Mouse (Mus musculus): Measurements from ENCODE around the gene Akap6. TPM values are rescaled to one million over a fixed set of nuclear protein-coding genes. Genes with fewer than 3 reads are reported as not detected.

Gene Akap6
- polyA plus RNA-seq, 1 experiment = 0.78 TPM

DNA sequence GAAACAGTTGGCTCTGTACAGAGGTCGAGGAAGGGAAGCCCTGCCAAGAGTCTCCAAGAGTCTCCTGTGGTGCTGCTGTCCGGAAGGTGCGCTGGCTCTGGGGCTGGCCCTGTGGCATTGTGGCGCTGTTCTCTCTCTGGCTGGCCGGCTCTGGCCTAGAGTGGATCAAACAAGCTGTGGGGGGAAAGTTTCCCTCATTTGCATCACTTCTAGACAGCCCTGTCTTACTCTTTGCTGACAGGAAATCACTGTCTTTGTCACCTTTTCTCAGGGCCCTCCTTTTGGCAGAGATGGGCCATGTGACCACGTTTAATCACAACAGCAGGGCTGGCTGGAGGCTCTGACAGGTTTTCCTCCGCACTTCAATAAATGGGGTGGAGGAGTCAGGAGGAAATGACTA is 333.6 kb downstream of the Akap6 start:
- Histone ChIP-seq H3K27me3 (ENCODE audit: control insufficient read depth, insufficient read depth, low read length) (no peaks in the 10 kb centered on the region), H3K4me1 (replicated peaks; ENCODE audit: control insufficient read depth, insufficient read depth, low read length) (no peaks in the 10 kb centered on the region), H3K36me3 (ENCODE audit: control insufficient read depth, insufficient read depth, low read length) (no peaks in the 10 kb centered on the region), H3K4me3 (ENCODE audit: control insufficient read depth, insufficient read depth, low read length) (no peak overlapping the region), H3K27ac (ENCODE audit: control insufficient read depth, insufficient read depth, low read length) (no peak overlapping the region)
- TF ChIP-seq CTCF (IDR thresholded peaks at IDR 0.05; ENCODE audit: borderline replicate concordance, control insufficient read depth, extremely low read depth, insufficient read depth, low read length, poor library complexity) = no peak
- no peak for TF ChIP-seq POLR2A (IDR thresholded peaks at IDR 0.05; ENCODE audit: control insufficient read depth, extremely low read depth, insufficient read depth, low read length, poor library complexity)
- DNase-seq = no peak
- 48% methylated on average over 7 of the region's 7 CpGs for WGBS

GRCm38 (mm10) chr12:53033404-53033913 is 334.3 kb downstream of the Akap6 start:
- Histone ChIP-seq H3K4me3 (ENCODE audit: control insufficient read depth, insufficient read depth, low read length) (no peak overlapping the region), H3K36me3 (ENCODE audit: control insufficient read depth, insufficient read depth, low read length) (no peaks in the 10 kb centered on the region), H3K27ac (ENCODE audit: control insufficient read depth, insufficient read depth, low read length) (no peak overlapping the region), H3K4me1 (replicated peaks; ENCODE audit: control insufficient read depth, insufficient read depth, low read length) (no peaks in the 10 kb centered on the region), H3K27me3 (ENCODE audit: control insufficient read depth, insufficient read depth, low read length) (no peaks in the 10 kb centered on the region)
- WGBS = 87% methylated on average over 14 of the region's 14 CpGs
- TF ChIP-seq CTCF (IDR thresholded peaks at IDR 0.05; ENCODE audit: borderline replicate concordance, control insufficient read depth, extremely low read depth, insufficient read depth, low read length, poor library complexity) = no peak
- TF ChIP-seq POLR2A (IDR thresholded peaks at IDR 0.05; ENCODE audit: control insufficient read depth, extremely low read depth, insufficient read depth, low read length, poor library complexity) = no peak
- DNase-seq = no peak

GRCm38 (mm10) chr12:53040634-53041033 is 341.5 kb downstream of the Akap6 start:
- TF ChIP-seq POLR2A (IDR thresholded peaks at IDR 0.05; ENCODE audit: control insufficient read depth, extremely low read depth, insufficient read depth, low read length, poor library complexity) (no peak), CTCF (IDR thresholded peaks at IDR 0.05; ENCODE audit: borderline replicate concordance, control insufficient read depth, extremely low read depth, insufficient read depth, low read length, poor library complexity) (no peak)
- DNase-seq = no peak
- Histone ChIP-seq H3K4me3 (ENCODE audit: control insufficient read depth, insufficient read depth, low read length) (no peak overlapping the region), H3K36me3 (ENCODE audit: control insufficient read depth, insufficient read depth, low read length) (no peaks in the 10 kb centered on the region), H3K4me1 (replicated peaks; ENCODE audit: control insufficient read depth, insufficient read depth, low read length) (no peaks in the 10 kb centered on the region), H3K27ac (ENCODE audit: control insufficient read depth, insufficient read depth, low read length) (no peak overlapping the region), H3K27me3 (ENCODE audit: control insufficient read depth, insufficient read depth, low read length) (no peaks in the 10 kb centered on the region)
- 95% methylated on average over 5 of the region's 5 CpGs for WGBS

GRCm38 (mm10) chr12:53042739-53043138 is 343.6 kb downstream of the Akap6 start:
- H3K27me3 ChIP-seq (ENCODE audit: control insufficient read depth, insufficient read depth, low read length) = no peaks in the 10 kb centered on the region
- H3K36me3 ChIP-seq (ENCODE audit: control insufficient read depth, insufficient read depth, low read length) = no peaks in the 10 kb centered on the region
- no peak overlapping the region for H3K27ac ChIP-seq (ENCODE audit: control insufficient read depth, insufficient read depth, low read length)
- no peak overlapping the region for H3K4me3 ChIP-seq (ENCODE audit: control insufficient read depth, insufficient read depth, low read length)
- 39% methylated on average over 5 of the region's 5 CpGs for WGBS
- no peak for TF ChIP-seq CTCF (IDR thresholded peaks at IDR 0.05; ENCODE audit: borderline replicate concordance, control insufficient read depth, extremely low read depth, insufficient read depth, low read length, poor library complexity)
- TF ChIP-seq POLR2A (IDR thresholded peaks at IDR 0.05; ENCODE audit: control insufficient read depth, extremely low read depth, insufficient read depth, low read length, poor library complexity) = no peak
- no peak for DNase-seq
- no peaks in the 10 kb centered on the region for H3K4me1 ChIP-seq (replicated peaks; ENCODE audit: control insufficient read depth, insufficient read depth, low read length)

GRCm38 (mm10) chr12:53057606-53058005 is 358.4 kb downstream of the Akap6 start:
- WGBS = 98% methylated on average over 7 of the region's 7 CpGs
- no peak for DNase-seq
- no peak for TF ChIP-seq CTCF (IDR thresholded peaks at IDR 0.05; ENCODE audit: borderline replicate concordance, control insufficient read depth, extremely low read depth, insufficient read depth, low read length, poor library complexity)
- no peak for TF ChIP-seq POLR2A (IDR thresholded peaks at IDR 0.05; ENCODE audit: control insufficient read depth, extremely low read depth, insufficient read depth, low read length, poor library complexity)

DNA sequence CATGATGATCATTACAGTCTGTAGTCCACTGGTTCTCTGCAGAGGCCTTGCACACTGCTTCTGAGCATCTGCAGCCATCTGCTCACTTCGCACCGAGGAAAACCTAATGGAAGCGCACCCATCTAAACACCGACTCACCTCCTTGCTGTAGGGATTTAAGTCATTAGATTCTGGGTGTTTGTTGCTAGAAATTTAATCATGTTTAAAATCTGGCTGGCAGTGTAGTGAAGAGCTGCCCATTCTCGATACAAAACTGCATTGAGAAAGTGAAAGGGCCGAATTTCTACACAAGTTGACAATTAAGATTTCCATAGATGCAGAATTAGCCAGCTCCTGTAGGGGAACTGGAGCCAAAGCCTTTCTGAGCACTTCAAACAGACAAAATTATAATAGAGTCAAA is 361.7 kb downstream of the Akap6 start:
- no peak for DNase-seq
- H3K27me3 ChIP-seq (ENCODE audit: control insufficient read depth, insufficient read depth, low read length) = no peaks in the 10 kb centered on the region
- WGBS = 94% methylated on average over 6 of the region's 6 CpGs
- no peaks in the 10 kb centered on the region for H3K4me1 ChIP-seq (replicated peaks; ENCODE audit: control insufficient read depth, insufficient read depth, low read length)
- no peak overlapping the region for H3K4me3 ChIP-seq (ENCODE audit: control insufficient read depth, insufficient read depth, low read length)
- TF ChIP-seq CTCF (IDR thresholded peaks at IDR 0.05; ENCODE audit: borderline replicate concordance, control insufficient read depth, extremely low read depth, insufficient read depth, low read length, poor library complexity) (no peak), POLR2A (IDR thresholded peaks at IDR 0.05; ENCODE audit: control insufficient read depth, extremely low read depth, insufficient read depth, low read length, poor library complexity) (no peak)
- H3K27ac ChIP-seq (ENCODE audit: control insufficient read depth, insufficient read depth, low read length) = no peak overlapping the region
- H3K36me3 ChIP-seq (ENCODE audit: control insufficient read depth, insufficient read depth, low read length) = no peaks in the 10 kb centered on the region

More at GRCm38 (mm10) chr12:53057606-53058005, 358.4 kb downstream of the Akap6 start:
- H3K36me3 ChIP-seq (ENCODE audit: control insufficient read depth, insufficient read depth, low read length) = no peaks in the 10 kb centered on the region
- no peaks in the 10 kb centered on the region for H3K4me1 ChIP-seq (replicated peaks; ENCODE audit: control insufficient read depth, insufficient read depth, low read length)
- no peak overlapping the region for H3K4me3 ChIP-seq (ENCODE audit: control insufficient read depth, insufficient read depth, low read length)
- H3K27me3 ChIP-seq (ENCODE audit: control insufficient read depth, insufficient read depth, low read length) = no peaks in the 10 kb centered on the region
- H3K27ac ChIP-seq (ENCODE audit: control insufficient read depth, insufficient read depth, low read length) = no peak overlapping the region

Measured in thymus, adult 2 months (tissue).